Mouse (Mus musculus) layer of hippocampus, adult 18-20 months (tissue): ENCODE measurements around the gene Gsc. TPM values are rescaled to one million over a fixed set of nuclear protein-coding genes. Genes with fewer than 3 reads are reported as not detected.
A peak's percentile ranks its signal among the peaks of the same experiment; 100 is the strongest.
"Not testable (repeated sequence)": the region's sequence is repeated elsewhere in the genome, so short reads cannot be mapped to it uniquely, and the experiment has no call there.

Experiments used
- DNase-seq, 2 experiments: peaks; one replicate each; pipeline ENCODE4 v3.0.0; 2022; ENCODE audit warnings: low spot score in 2 of 2
- total RNA-seq, 2 experiments: library from RNA; stranded (reverse); gene quantifications; 2 replicates each; pipeline ENCODE4 v1.2.3; 2021

The Gsc gene
- total RNA-seq, 2 experiments from 2014 or later: not detected

- no peak for DNase-seq
Observed at GRCm38 (mm10) chr12:104459377-104459776, 13.8 kb downstream of the Gsc start.

GRCm38 (mm10) chr12:104453002-104453401, 20.1 kb downstream of the Gsc start:
- DNase-seq: no peak

- DNase-seq: no peak
Observed at GRCm38 (mm10) chr12:104450257-104450656, 22.9 kb downstream of the Gsc start.

GRCm38 (mm10) chr12:104448099-104448498, 25.0 kb downstream of the Gsc start:
- peak in 1 of 2 experiments; percentile 47 for DNase-seq

- DNase-seq: not testable (repeated sequence)
Observed at GRCm38 (mm10) chr12:104447056-104447455, 26.1 kb downstream of the Gsc start.

- no peak for DNase-seq
Observed at GRCm38 (mm10) chr12:104443716-104444115, 29.4 kb downstream of the Gsc start.

- DNase-seq: peak; percentile 82 to 95
Observed at GRCm38 (mm10) chr12:104440087-104440760, 32.9 kb downstream of the Gsc start.

- DNase-seq: no peak
Observed at GRCm38 (mm10) chr12:104433951-104434735, 39.0 kb downstream of the Gsc start.

GRCm38 (mm10) chr12:104433214-104433613, 39.9 kb downstream of the Gsc start:
- DNase-seq: no peak

GRCm38 (mm10) chr12:104431359-104431758, 41.8 kb downstream of the Gsc start:
- no peak for DNase-seq

- DNase-seq: peak in 1 of 2 experiments; percentile 40
Observed at GRCm38 (mm10) chr12:104426915-104427314, 46.2 kb downstream of the Gsc start.

- peak in 1 of 2 experiments; percentile 69 for DNase-seq
Observed at GRCm38 (mm10) chr12:104425591-104425990, 47.5 kb downstream of the Gsc start.

GRCm38 (mm10) chr12:104422615-104423392, 50.3 kb downstream of the Gsc start:
- DNase-seq: no peak

Other genes with a start within 250 kb of the Gsc start
- gene Serpina3g, start 237.1 kb downstream of the Gsc start, total RNA-seq: 1 to 10 TPM; 2.7 to 3.5 TPM
- under 1 TPM; 0.79 to 0.84 TPM for gene Serpina3i, start 210.2 kb downstream of the Gsc start, total RNA-seq
- gene Serpina3j, start 158.8 kb downstream of the Gsc start, total RNA-seq: not detected
- not detected for gene Serpina3k, start 134.8 kb downstream of the Gsc start, total RNA-seq
- under 1 TPM; 0.36 to 0.37 TPM for gene Serpina3m, start 134.8 kb downstream of the Gsc start, total RNA-seq
- gene Serpina3n, start 66.6 kb downstream of the Gsc start, total RNA-seq: 10 to 100 TPM; 85.3 to 87.4 TPM